Mouse (Mus musculus) midbrain, embryonic 16.5 days (tissue): ENCODE results near the gene Mrps9. TPM values are rescaled to one million over a fixed set of nuclear protein-coding genes. Genes with fewer than 3 reads are reported as not detected.

Experiments
- ATAC-seq: fragments of 200-750 bp; cut with Nextera tagmentation; 2 replicates; pipeline ENCODE4 v1.8.0; 2017; ENCODE audit warnings: moderate TSS enrichment
- H3K27ac ChIP-seq: fragments of 300-500 bp; sonication (generic); 2 replicates; pipeline ENCODE4 v1.5.1; 2014; ENCODE audit warnings: mild to moderate bottlenecking, low read length, mixed read lengths
- H3K27me3 ChIP-seq: fragments of 300-500 bp; sonication (generic); 2 replicates; pipeline ENCODE4 v1.6.1; 2014; ENCODE audit warnings: low read depth, low read length, mixed read lengths; ENCODE audit not compliant: control insufficient read depth, insufficient read depth
- H3K36me3 ChIP-seq: fragments of 300-500 bp; sonication (generic); 2 replicates; pipeline ENCODE4 v1.6.1; 2014; ENCODE audit warnings: mild to moderate bottlenecking, low read length, moderate library complexity, mixed read lengths; ENCODE audit not compliant: control insufficient read depth, insufficient read depth
- H3K4me1 ChIP-seq: fragments of 300-500 bp; sonication (generic); 2 replicates; pipeline ENCODE4 v1.6.1; 2014; ENCODE audit warnings: mild to moderate bottlenecking, low read length, mixed read lengths; ENCODE audit not compliant: control insufficient read depth, insufficient read depth
- H3K4me2 ChIP-seq: fragments of 300-500 bp; sonication (generic); 2 replicates; pipeline ENCODE4 v1.6.1; 2014; ENCODE audit warnings: mild to moderate bottlenecking, low read length, mixed read lengths
- H3K4me3 ChIP-seq: fragments of 300-500 bp; sonication (generic); 2 replicates; pipeline ENCODE4 v1.5.1; 2014; ENCODE audit warnings: low read depth, mild to moderate bottlenecking, low read length, moderate library complexity, mixed read lengths
- H3K9ac ChIP-seq: fragments of 300-500 bp; sonication (generic); 2 replicates; pipeline ENCODE4 v1.6.1; 2014; ENCODE audit warnings: low read depth, low read length, mixed read lengths
- H3K9me3 ChIP-seq: fragments of 300-500 bp; sonication (generic); replicated peaks from 2 replicates; pipeline ENCODE4 v1.6.1; 2014; ENCODE audit warnings: mild to moderate bottlenecking, low read length, mixed read lengths; ENCODE audit not compliant: control insufficient read depth, poor library complexity, severe bottlenecking
- WGBS: fragments of 180-500 bp; shearing (Covaris S2); extraction: QIAGEN DNeasy Blood & Tissue Kit; methylation state at CpG from one replicate; pipeline ENCODE4 v1.1.7; 2014; 5-methylcytosine and 5-hydroxymethylcytosine counted together
- polyA plus RNA-seq: library from polyadenylated mRNA; unstranded; fragments of >200 nt; fragmentation: Nextera tagmentation; extraction: Ambion mirVana; gene quantifications from 2 replicates; pipeline ENCODE4 v1.2.1, GENCODE M21; 2015

Mrps9 gene
- polyA plus RNA-seq, 1 experiment from 2014 or later = 31.8 TPM

DNA sequence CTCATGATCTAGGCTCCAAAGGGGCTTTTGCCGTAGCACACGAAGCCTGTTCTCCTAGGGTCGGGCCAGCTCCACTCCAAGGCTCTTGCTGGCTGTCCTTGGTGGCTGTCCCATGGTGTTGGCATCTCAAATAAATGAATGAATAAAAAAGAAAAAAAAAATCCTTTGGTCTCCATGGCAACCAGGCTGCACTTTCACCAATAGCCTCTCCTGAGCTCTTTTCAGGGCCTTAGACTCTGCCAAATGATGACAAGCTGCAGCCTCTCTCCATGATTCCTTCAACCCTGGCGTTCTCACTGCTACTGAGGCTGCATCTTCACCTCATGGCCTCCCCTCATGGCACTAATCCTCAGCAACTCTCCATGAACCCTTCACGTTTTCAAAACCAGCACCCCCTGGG, 72.9 kb downstream of the Mrps9 start:
- ATAC-seq = 0 out of 2 replicates have a peak, but pooled peaks have one; percentile 71
- H3K27me3 ChIP-seq = no peaks in the 10 kb centered on the region
- H3K9me3 ChIP-seq = no peaks in the 10 kb centered on the region
- 17% methylated on average over 5 of the region's 5 CpGs for WGBS
- H3K4me2 ChIP-seq = no peak overlapping the region
- H3K9ac ChIP-seq = no peak overlapping the region
- peaks cover 7% of the 10 kb centered on the region for H3K4me1 ChIP-seq
- H3K27ac ChIP-seq = peak overlapping the region; percentile 39; the same call in 1 of the 2 replicates
- no peak overlapping the region for H3K4me3 ChIP-seq
- H3K36me3 ChIP-seq = no peaks in the 10 kb centered on the region

DNA sequence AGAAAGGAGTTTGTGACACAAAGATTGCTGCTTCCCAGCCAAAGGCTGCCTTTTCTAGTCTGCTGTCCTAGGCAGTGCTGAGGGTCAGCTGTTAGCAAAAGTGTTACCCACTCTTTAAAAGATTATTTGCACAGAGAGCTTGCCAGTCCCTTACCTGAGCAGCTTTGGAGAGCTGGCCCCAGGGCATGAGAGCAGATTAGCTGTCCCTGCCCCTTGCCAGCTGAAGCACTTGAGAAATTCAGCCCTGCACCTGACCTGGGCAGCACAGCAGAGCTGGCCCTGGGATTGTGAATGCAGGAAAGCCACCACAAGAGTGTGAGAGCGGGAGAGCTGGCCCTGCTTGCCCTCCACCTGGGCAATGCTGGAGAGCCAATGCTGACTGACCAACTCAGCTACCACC, 82.6 kb downstream of the Mrps9 start:
- Histone ChIP-seq H3K9me3 (no peaks in the 10 kb centered on the region), H3K27ac (no peak overlapping the region), H3K36me3 (no peaks in the 10 kb centered on the region), H3K4me1 (no peaks in the 10 kb centered on the region), H3K27me3 (no peaks in the 10 kb centered on the region), H3K4me2 (no peak overlapping the region), H3K9ac (no peak overlapping the region; the same call in 1 of the 2 replicates), H3K4me3 (no peak overlapping the region)
- WGBS = 83% methylated on average over 1 of the region's 1 CpGs
- ATAC-seq = no peak

DNA sequence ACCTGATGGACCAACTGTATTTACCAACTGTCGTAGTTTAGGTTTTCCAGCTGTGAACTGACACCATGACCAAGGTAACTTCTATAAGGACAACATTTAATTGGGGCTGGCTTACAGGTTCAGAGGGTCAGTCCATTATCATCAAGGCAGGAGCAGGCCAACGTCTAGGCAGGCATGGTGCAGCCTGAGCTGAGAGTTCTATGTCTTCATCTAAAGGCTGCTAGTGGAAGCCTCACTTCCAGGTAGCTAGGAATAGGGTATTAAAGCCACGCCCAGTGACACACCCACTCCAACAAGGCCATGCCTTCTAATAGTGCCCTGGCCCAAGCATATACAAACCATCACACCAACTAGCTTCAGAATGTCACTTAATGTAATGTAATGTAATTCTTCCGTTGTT, 97.5 kb downstream of the Mrps9 start:
- 85% methylated on average over 4 of the region's 4 CpGs for WGBS
- H3K27me3 ChIP-seq = no peaks in the 10 kb centered on the region
- H3K27ac ChIP-seq = no peak overlapping the region
- 0 out of 2 replicates have a peak, but pooled peaks cover 2% of the 10 kb centered on the region for H3K4me1 ChIP-seq
- no peak overlapping the region for H3K9ac ChIP-seq
- no peak for ATAC-seq
- H3K4me2 ChIP-seq = no peak overlapping the region
- H3K36me3 ChIP-seq = no peaks in the 10 kb centered on the region
- H3K4me3 ChIP-seq = no peak overlapping the region
- no peaks in the 10 kb centered on the region for H3K9me3 ChIP-seq

DNA sequence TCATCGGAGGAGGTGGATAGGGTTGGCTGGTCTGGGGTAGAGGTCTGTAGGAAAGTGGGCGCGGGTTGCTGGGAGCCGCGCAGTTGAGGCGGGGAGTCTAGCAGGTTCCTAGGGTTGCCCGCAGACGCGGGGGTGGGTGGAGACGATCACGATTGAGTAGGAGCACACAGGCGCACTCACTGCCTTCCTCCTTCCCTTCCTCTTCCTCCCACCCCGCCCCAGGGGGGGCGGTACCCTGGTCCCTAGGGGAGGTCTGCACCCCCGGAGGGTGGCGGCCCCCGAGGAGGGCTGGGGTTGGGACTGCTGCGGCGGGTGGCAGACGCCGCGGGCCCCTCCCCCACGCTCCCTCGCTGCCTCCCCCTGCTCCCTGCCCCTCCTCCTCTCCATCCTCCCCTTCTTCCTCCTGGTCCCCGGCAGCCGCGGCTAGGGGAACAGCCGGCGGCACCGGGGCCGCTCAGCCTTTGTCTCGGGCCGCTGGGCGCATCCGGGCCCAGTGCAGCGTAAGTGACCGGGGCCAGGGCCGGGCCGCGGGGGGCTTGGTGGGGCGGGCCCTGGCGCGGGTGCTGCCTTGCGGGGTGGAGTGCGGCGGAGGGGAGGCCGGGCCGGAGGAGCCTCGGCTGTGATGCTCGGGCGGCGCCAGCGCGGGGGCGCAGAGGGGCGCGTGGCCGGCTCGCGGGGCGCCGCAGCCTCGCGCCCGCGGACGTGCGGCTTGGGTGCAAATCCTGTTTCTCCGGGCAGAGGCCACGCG, 101.9 kb downstream of the Mrps9 start, which contains the start of gene Gpr45:
Gene Gpr45 (plus strand): TSS at position 139 of the 748 bp plus-strand sequence.
- Histone ChIP-seq H3K9me3 (no peaks in the 10 kb centered on the region), H3K27ac (peak within 1 kb of the TSS; percentile 92), H3K4me3 (peak within 1 kb of the TSS; percentile 88), H3K4me1 (peaks cover 9% of the 10 kb centered on the region), H3K27me3 (no peaks in the 10 kb centered on the region), H3K9ac (peak within 1 kb of the TSS; percentile 97), H3K36me3 (no peaks in the 10 kb centered on the region), H3K4me2 (peak within 1 kb of the TSS; percentile 62)
- ATAC-seq = peak; percentile 90
- 0% methylated on average over 36 of the region's 71 CpGs for WGBS

DNA sequence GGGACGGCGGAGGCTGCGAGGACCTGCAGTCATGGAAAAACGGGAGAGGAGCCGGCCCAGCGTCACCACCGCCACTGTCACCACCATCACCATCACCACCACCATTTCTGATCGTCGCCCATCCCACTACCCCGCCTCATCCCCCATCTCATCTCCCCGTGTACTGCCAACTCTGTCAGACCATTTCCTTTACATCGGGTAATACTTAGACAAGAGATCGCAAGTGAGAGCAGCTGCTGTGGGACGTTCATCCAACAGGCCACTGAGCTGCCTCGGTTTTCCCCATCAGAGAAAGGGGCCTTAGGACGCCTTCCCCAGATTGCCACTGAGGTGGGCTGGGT, 102.4 kb downstream of the Mrps9 start:
- H3K27ac ChIP-seq = peak overlapping the region; percentile 92
- no peaks in the 10 kb centered on the region for H3K36me3 ChIP-seq
- 1% methylated on average over 15 of the region's 16 CpGs for WGBS
- peak; percentile 64 for ATAC-seq
- H3K4me1 ChIP-seq = peaks cover 9% of the 10 kb centered on the region
- H3K9me3 ChIP-seq = no peaks in the 10 kb centered on the region
- peak overlapping the region; percentile 88 for H3K4me3 ChIP-seq
- peak overlapping the region; percentile 62 for H3K4me2 ChIP-seq
- H3K27me3 ChIP-seq = no peaks in the 10 kb centered on the region
- peak overlapping the region; percentile 97 for H3K9ac ChIP-seq

Other genes starting within 250 kb of the Mrps9 start
- 14.3 and 14.9 TPM in 2 replicates for gene Pou3f3, start 155.5 kb upstream of the Mrps9 start, polyA plus RNA-seq
- gene Gpr45, start 101.6 kb downstream of the Mrps9 start, polyA plus RNA-seq = 15.0 and 16.6 TPM in 2 replicates
- gene Tgfbrap1, start 247.4 kb downstream of the Mrps9 start, polyA plus RNA-seq = 17.6 and 17.8 TPM in 2 replicates
- 57.5 and 59.9 TPM in 2 replicates for gene AI597479, start 247.5 kb downstream of the Mrps9 start, polyA plus RNA-seq